Mouse (Mus musculus) stomach, embryonic 16.5 days (tissue): ENCODE results near the gene Hoxd12. TPM values are rescaled to one million over a fixed set of nuclear protein-coding genes. Genes with fewer than 3 reads are reported as not detected.

Experiments used
- ATAC-seq: fragments of 200-750 bp; cut with Nextera tagmentation; 2 replicates; pipeline ENCODE4 v1.8.0; 2017; ENCODE audit warnings: moderate number of reproducible peaks, moderate TSS enrichment; ENCODE audit not compliant: insufficient read depth, low FRiP score
- H3K27ac ChIP-seq: fragments of 300-500 bp; sonication (generic); 2 replicates; pipeline ENCODE4 v1.5.1; 2014; ENCODE audit warnings: low read length
- H3K27me3 ChIP-seq: fragments of 300-500 bp; sonication (generic); 2 replicates; pipeline ENCODE4 v1.6.1; 2014; ENCODE audit warnings: low read length, control low read depth, mixed read lengths; ENCODE audit not compliant: control insufficient read depth, insufficient read depth
- H3K36me3 ChIP-seq: fragments of 300-500 bp; sonication (generic); 2 replicates; pipeline ENCODE4 v1.6.1; 2014; ENCODE audit warnings: low read length; ENCODE audit not compliant: control insufficient read depth, insufficient read depth
- H3K4me1 ChIP-seq: fragments of 300-500 bp; sonication (generic); 2 replicates; pipeline ENCODE4 v1.6.1; 2014; ENCODE audit warnings: low read length, control low read depth, mixed read lengths; ENCODE audit not compliant: control insufficient read depth, insufficient read depth
- H3K4me2 ChIP-seq: fragments of 300-500 bp; sonication (generic); 2 replicates; pipeline ENCODE4 v1.6.1; 2014; ENCODE audit warnings: low read depth, low read length, mixed read lengths
- H3K4me3 ChIP-seq: fragments of 300-500 bp; sonication (generic); replicated peaks from 2 replicates; pipeline ENCODE4 v1.5.1; 2014; ENCODE audit warnings: mild to moderate bottlenecking, low read length
- H3K9ac ChIP-seq: fragments of 300-500 bp; sonication (generic); 2 replicates; pipeline ENCODE4 v1.6.1; 2014; ENCODE audit warnings: low read length
- H3K9me3 ChIP-seq: fragments of 300-500 bp; sonication (generic); replicated peaks from 2 replicates; pipeline ENCODE4 v1.6.1; 2016; ENCODE audit warnings: low read length, control low read depth; ENCODE audit not compliant: control insufficient read depth
- WGBS: fragments of 180-500 bp; shearing (Covaris S2); extraction: QIAGEN DNeasy Blood & Tissue Kit; methylation state at CpG from one replicate; pipeline ENCODE4 v1.1.7; 2014; 5-methylcytosine and 5-hydroxymethylcytosine counted together
- polyA plus RNA-seq: library from polyadenylated mRNA; unstranded; fragments of >200 nt; fragmentation: Nextera tagmentation; extraction: Ambion mirVana; gene quantifications from 2 replicates; pipeline ENCODE4 v1.2.1, GENCODE M21; 2015

Hoxd12 gene
- polyA plus RNA-seq, 1 experiment from 2014 or later, result 0.05 TPM

DNA sequence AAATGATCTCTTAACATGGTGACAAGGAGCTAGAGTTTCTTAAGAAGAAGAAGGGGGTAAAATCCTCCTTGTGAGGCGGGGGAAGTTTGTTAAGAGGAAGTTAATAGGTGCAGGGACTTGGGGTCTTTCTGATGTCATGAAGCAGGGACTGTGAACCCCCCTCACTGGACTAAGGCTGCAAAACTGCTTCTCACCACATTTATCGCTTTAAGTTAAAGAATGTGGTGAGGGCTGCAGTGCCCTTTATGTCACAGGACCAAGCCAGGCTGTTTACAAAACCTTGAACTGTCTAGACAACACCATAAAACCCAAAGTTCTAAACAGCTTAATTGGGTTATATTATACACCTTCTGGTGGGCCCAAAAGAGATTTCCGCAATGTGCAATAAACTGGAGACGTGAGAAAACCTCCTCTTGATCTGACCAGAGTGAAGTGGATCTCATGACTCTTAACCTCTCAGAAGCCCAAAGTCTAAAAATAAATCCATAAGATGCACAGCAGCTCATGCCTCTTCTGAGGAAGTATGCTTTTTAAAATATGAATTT, 10.3 kb downstream of the Hoxd12 start:
- no peak for ATAC-seq
- Histone ChIP-seq H3K9me3 (no peaks in the 10 kb centered on the region), H3K4me1 (peaks cover 10% of the 10 kb centered on the region), H3K4me3 (no peak overlapping the region), H3K9ac (no peak overlapping the region), H3K27me3 (peaks cover 92% of the 10 kb centered on the region), H3K36me3 (no peaks in the 10 kb centered on the region), H3K27ac (no peak overlapping the region), H3K4me2 (no peak overlapping the region)
- 14% methylated on average over 4 of the region's 4 CpGs for WGBS

DNA sequence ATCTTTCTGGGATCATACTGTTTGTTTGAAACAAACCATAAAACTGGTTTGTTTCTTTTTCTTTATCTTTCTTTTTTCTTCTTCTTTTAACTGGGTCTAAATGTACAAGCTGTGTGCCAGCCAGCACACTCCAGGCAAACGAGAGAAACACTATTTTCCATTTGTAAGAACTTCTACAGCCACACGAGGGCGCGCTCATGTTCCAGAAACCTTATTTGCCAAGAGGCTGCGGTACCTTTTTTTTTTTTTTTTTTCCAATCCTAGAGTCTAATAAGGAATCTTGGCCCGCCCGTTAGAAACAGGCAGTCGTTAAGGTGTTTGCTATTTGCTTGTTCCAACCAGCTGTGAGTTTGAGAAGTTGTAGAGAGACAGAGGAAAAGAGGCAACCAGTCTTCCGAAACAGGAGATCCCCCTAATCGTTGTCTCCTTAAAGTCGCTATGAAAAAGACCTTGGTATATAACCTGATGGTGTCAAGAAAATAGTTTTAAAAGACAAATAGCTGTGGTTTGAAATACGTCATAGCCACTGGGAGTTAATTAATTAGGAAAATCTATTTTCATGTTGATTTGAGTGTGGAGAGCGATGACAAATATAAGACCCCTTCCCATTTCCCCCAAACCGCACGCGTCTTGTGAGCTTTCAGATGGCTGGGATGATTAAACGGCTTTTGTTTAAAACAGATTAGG, 11.6 kb downstream of the Hoxd12 start:
- H3K4me3 ChIP-seq, result no peak overlapping the region
- no peaks in the 10 kb centered on the region for H3K36me3 ChIP-seq
- peaks cover 10% of the 10 kb centered on the region for H3K4me1 ChIP-seq
- no peak for ATAC-seq
- WGBS, result 6% methylated on average over 17 of the region's 17 CpGs
- no peak overlapping the region for H3K9ac ChIP-seq
- H3K27me3 ChIP-seq, result peaks cover 87% of the 10 kb centered on the region
- H3K9me3 ChIP-seq, result no peaks in the 10 kb centered on the region
- no peak overlapping the region for H3K4me2 ChIP-seq
- no peak overlapping the region for H3K27ac ChIP-seq

DNA sequence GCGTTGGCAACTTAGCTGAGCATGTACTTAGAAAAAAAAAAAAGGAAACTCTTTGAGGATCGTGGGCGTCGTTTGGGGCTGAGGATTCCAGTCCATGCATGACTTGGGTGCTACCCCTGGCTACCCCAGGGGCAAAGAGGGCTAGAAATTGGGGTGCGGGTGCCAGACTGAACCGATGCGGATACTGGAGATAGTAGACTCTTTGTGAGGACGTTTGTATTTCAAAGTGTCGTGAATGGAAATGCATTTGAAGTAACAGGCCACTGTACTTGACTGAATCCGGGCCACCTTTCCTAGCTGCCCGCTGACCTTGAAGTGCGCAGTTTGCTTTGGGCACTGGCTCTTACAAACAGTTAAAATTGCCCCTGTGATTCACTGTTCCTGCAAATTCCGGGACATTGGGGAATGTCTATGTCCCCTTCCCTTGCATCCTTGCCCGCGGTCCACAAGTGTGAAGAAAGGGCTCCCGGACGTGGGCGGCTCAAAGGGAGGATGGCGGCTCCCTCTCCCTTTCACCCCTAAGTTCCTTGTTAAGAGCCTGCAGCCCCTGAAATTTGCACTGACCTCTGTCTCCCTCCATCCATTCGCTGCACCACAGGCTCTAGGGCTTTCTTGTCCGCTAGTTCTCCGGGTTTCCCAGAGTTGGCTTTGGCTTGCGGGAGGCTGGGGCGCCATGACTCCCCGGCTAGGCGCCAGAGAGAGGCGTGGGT, 12.3 kb downstream of the Hoxd12 start:
- ATAC-seq, result no peak
- Histone ChIP-seq H3K9me3 (no peaks in the 10 kb centered on the region), H3K4me2 (no peak overlapping the region), H3K27ac (no peak overlapping the region), H3K9ac (no peak overlapping the region), H3K27me3 (peaks cover 87% of the 10 kb centered on the region), H3K36me3 (no peaks in the 10 kb centered on the region), H3K4me3 (no peak overlapping the region), H3K4me1 (peaks cover 5% of the 10 kb centered on the region)
- WGBS, result 2% methylated on average over 27 of the region's 27 CpGs

DNA sequence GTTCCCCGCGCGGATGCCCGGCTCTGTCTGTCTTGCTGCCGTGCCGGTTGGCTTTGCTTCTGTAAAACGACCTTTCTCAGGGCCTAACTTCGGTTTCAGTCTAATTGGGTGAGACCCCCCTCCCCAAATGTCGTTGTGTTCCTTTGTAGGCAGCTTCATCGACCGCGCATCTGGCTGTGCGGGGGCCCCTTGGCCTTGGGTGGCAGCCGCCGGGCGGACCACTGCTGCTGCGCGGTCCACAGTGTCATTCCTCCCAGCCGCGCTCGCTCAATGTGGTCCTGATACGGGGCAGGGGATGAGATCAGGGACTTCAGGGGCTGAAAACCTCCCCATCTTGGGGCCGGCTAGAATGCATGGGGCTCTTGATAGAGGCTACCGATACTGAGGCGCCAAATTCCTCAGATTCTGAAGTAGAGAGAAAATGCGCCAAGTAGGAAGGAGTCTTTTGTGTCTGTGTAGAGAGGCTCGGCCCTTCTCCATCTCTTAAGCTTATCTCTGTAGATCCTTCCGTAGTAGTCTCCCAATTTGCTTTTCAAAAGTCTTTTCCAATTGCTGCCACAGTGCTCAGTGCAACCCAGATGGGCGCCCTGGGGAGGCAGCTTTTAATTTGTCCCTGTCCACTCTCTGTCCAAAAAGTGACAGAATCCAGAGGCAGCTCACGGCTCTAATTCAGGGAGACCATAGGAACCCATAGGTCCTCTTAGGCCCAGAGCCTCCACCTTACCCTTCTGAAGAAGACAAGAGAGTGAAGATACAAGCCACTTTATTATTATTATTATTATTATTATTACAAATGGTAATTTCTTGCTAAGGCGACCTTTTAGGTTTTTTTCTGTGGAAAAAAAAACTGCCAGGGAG, 13.1 kb downstream of the Hoxd12 start:
- no peaks in the 10 kb centered on the region for H3K36me3 ChIP-seq
- peaks cover under 1% of the 10 kb centered on the region for H3K4me1 ChIP-seq
- ATAC-seq, result no peak
- 2% methylated on average over 31 of the region's 31 CpGs for WGBS
- no peak overlapping the region for H3K4me3 ChIP-seq
- H3K4me2 ChIP-seq, result no peak overlapping the region
- no peak overlapping the region for H3K27ac ChIP-seq
- H3K27me3 ChIP-seq, result peaks cover 86% of the 10 kb centered on the region
- H3K9me3 ChIP-seq, result no peaks in the 10 kb centered on the region
- no peak overlapping the region for H3K9ac ChIP-seq

DNA sequence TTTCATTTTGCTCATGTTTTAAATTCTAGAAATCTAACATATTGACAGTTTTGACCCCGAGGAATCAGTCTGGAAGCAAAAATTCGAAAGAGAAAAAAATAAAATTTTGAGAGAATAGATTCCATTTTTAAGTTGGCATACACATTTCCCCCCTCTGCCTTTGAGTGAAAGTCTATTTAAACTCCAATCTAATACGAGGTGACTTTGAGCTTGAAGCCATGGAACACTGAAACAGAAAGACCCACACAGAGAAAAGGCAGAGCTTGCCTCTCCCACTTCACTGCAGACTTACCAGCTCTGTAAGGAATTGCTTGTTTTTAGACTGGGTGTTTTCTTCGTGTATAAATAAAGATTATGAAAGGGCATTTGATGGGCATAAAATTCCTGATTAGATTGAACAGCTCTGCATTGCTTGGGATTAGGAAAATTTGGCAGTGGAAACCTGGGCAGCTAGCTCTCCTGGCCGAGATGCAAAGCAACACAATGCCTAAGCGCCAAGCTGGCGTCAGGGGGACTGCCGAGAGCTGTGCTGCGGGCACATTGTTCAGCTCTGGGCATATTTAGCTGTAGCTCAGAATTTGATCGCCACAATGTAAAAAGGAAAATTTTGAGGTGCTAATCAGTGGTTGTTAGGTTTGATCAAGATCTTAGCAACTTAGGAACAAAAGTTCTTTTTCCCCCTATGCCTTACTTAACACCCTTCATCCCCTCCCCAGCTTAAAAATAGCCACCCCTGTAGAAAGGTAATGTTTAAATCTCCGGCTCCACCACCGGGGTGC, 14.2 kb downstream of the Hoxd12 start:
- no peaks in the 10 kb centered on the region; the same call in 1 of the 2 replicates for H3K4me1 ChIP-seq
- no peak overlapping the region for H3K4me2 ChIP-seq
- peaks cover 86% of the 10 kb centered on the region for H3K27me3 ChIP-seq
- H3K9ac ChIP-seq, result no peak overlapping the region
- no peaks in the 10 kb centered on the region for H3K9me3 ChIP-seq
- H3K27ac ChIP-seq, result no peak overlapping the region
- WGBS, result 5% methylated on average over 12 of the region's 12 CpGs
- H3K4me3 ChIP-seq, result no peak overlapping the region
- H3K36me3 ChIP-seq, result no peaks in the 10 kb centered on the region
- ATAC-seq, result no peak

DNA sequence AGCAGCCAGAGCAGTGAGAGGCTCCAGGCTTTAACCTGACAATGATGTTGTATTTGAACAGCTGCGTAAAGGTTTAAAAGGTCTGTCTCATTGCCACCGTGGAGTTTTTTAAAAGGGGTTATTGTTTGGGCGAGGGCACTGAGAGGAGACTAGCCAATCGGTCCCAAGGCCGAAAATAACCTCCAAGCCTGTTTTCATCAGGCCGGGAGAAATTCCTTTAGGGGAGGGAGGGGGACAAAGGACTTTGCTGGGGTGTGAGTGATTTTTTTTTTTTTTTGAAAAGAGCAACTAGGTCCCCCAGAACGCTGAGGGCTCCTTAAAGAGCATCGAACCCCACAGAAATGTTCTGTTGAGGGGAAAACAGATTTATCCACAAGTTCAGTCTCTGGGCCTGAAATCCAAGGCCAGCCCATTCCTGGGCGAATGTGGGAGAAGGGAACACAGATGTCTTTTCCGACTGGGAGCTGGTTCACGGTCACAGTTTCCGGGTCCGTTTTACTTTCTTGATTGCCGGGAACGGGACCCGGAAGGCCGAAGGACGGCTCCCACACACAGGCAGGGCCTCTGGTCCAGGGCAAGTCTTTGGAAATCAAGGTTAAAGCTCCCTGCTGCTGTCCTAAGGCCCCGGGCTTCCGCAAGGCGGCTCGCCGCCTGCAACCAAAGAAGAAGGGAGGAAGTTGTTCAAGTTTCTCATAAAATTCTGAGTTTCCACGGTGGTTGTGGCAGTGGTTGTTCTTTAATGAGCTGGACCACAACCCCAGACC, 14.9 kb downstream of the Hoxd12 start:
- Histone ChIP-seq H3K9me3 (no peaks in the 10 kb centered on the region), H3K36me3 (no peaks in the 10 kb centered on the region), H3K9ac (no peak overlapping the region), H3K27ac (no peak overlapping the region), H3K4me2 (no peak overlapping the region), H3K4me3 (no peak overlapping the region), H3K4me1 (no peaks in the 10 kb centered on the region; the same call in 1 of the 2 replicates), H3K27me3 (peaks cover 86% of the 10 kb centered on the region)
- no peak for ATAC-seq
- 1% methylated on average over 24 of the region's 24 CpGs for WGBS

DNA sequence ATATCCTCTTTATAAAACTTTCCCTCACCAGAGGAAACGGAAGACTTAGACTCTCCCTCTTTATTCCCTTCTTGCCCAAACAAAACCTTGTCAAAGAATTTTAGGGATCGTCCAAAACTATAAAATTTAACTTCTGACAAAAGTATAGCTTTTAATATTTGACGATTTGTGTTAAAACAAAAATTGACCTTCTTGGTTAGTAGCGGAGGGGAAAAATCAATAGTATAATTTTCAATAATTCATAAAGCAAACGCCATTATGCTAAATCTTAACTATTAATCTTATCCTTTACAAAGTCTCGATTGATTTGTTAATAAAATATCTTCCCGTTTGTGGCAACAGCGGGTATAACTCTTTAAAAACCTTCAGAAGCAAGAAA, 15.5 kb downstream of the Hoxd12 start:
- no peak for ATAC-seq
- no peak overlapping the region for H3K27ac ChIP-seq
- no peak overlapping the region for H3K4me2 ChIP-seq
- H3K4me3 ChIP-seq, result no peak overlapping the region
- no peaks in the 10 kb centered on the region for H3K9me3 ChIP-seq
- no peaks in the 10 kb centered on the region; the same call in 1 of the 2 replicates for H3K4me1 ChIP-seq
- no peaks in the 10 kb centered on the region for H3K36me3 ChIP-seq
- no peak overlapping the region for H3K9ac ChIP-seq
- WGBS, result 8% methylated on average over 8 of the region's 8 CpGs
- H3K27me3 ChIP-seq, result peaks cover 86% of the 10 kb centered on the region
